Mouse (Mus musculus) C2C12 (cell line): ENCODE data around the gene Sowahc.

Experiments
- CEBPB ChIP-seq: IDR thresholded peaks from one replicate; pipeline ENCODE4 v1.6.1; 2011; ENCODE audit warnings: low read depth, mild to moderate bottlenecking, control low read depth, moderate library complexity
- CTCF ChIP-seq: IDR thresholded peaks from one replicate; pipeline ENCODE4 v1.5.1; 2011; ENCODE audit not compliant: control insufficient read depth, insufficient read depth, insufficient read length

GRCm38 (mm10) chr10:59220824-59221472, 805 bp upstream of the Sowahc start:
- no peak for TF ChIP-seq CTCF
- TF ChIP-seq CEBPB, result no peak
